Mouse (Mus musculus) E14TG2a.4 (cell line): ENCODE data around the gene Gjb4.

Experiments used
- CTCF ChIP-seq: conservative IDR thresholded peaks from 2 replicates; pipeline ENCODE4 v1.5.1; 2014; ENCODE audit warnings: low read length
- NANOG ChIP-seq: IDR thresholded peaks from 2 replicates; pipeline ENCODE4 v1.6.1; 2014; ENCODE audit warnings: borderline replicate concordance, low read length, mixed read lengths
- POU5F1 ChIP-seq: IDR thresholded peaks from 2 replicates; pipeline ENCODE4 v1.6.1; 2014; ENCODE audit warnings: low read length, borderline replicate concordance

DNA sequence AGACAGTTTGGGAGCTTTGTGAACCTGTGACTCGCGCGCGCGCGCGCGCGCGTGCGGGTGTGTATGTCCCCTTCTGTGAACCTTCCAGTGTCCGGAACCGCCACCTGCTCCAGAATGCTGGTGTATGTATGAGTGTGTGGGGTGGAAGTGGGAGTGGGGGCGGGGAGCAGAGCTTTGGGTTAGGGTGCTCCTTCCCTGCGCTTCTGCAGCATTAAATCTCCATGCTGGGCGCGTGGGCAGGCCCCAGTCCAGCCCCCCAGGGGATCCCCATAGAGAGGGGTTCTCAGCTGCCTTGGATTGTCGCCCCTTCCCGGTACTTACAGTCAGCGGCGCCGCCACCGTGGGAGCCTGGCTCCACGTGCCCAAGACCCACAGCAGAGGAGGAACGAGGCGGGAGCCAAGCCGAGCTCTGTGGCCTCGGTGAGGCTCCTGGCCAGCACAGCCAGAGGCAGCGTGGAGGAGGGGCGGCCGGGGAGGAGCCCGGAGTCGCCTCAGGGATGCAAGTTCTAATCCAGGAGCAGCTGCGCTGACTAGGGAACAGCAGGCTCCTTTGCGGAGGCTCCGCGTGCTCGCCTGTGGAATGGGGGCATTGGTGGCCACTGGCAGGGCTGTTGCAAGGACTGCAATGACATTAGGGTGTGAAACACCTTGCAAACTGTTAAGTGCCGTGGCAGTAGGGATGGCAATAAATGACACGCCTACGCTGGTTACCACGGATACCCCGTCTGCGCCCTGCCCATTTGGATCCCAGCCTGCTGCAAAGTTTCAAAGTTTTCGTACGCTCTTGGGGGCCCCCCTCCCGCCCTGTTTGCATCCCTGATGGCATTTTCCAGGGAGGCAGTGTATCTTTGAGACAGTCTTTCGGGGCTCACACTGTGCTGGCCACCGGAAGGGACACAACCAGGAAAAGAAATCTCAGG lies 23.4 kb downstream of the Gjb4 start, which contains the start of gene Gjb3:
- no peak for TF ChIP-seq CTCF
- TF ChIP-seq POU5F1 = no peak
- TF ChIP-seq NANOG = no peak
